Comparison of ENCODE assay signal across 8 mouse cellular contexts in genomic region chr14:19041984-19042760, GRCm38 (mm10).
DNase-seq lines count a peak whose midpoint lies in the region; ATAC-seq and TF ChIP-seq lines count a peak whose summit lies in the region.

No protein-coding gene starts in this region.

- H3K9me3 ChIP-seq in ES-E14 (ENCODE audit: control insufficient read depth, insufficient read depth, low read depth, low read length), result no peaks in the 10 kb centered on the region
- H3K9me3 ChIP-seq in embryonic facial prominence, embryonic 14.5 days (ENCODE audit: control insufficient read depth, low read length), result no peaks in the 10 kb centered on the region
- H3K9me3 ChIP-seq in heart, postnatal 0 days (replicated peaks; ENCODE audit: control insufficient read depth, low read length), result no peaks in the 10 kb centered on the region

- TF ChIP-seq EP300 in heart, postnatal 0 days (IDR thresholded peaks at IDR 0.05; ENCODE audit: low read depth), result no peak

- DNase-seq in ES-E14 (ENCODE audit: low read depth, low spot score), result peak; percentile 58
- DNase-seq in embryonic facial prominence, embryonic 14.5 days (ENCODE audit: low spot score), result peak; percentile 66
- DNase-seq in heart, postnatal 0 days (ENCODE audit: low spot score), result peak; percentile 5
- peak; percentile 26 to 60 for DNase-seq in layer of hippocampus, adult 2 months (ENCODE audit: low spot score in 2 of 2)
- peak; percentile 15 for DNase-seq in lung, adult 2 months
- DNase-seq in urinary bladder, postnatal 4 days (ENCODE audit: low spot score in 2 of 2), result peak; percentile 38 to 63

- H3K9ac ChIP-seq in ES-E14 (ENCODE audit: insufficient read depth, low read depth, low read length, poor library complexity, severe bottlenecking), result peak overlapping the region; percentile 82
- H3K9ac ChIP-seq in embryonic facial prominence, embryonic 14.5 days (ENCODE audit: low read depth, low read length), result peak overlapping the region; percentile 51
- H3K9ac ChIP-seq in heart, postnatal 0 days (replicated peaks; ENCODE audit: low read depth, low read length), result no peak overlapping the region

- under 1% methylated on average over 48 of the region's 49 CpGs for WGBS in embryonic facial prominence, embryonic 14.5 days
- 4% methylated on average over 49 of the region's 49 CpGs for WGBS in heart, postnatal 0 days
- WGBS in lung, adult 2 months, result 3% methylated on average over 49 of the region's 49 CpGs
- 1% methylated on average over 49 of the region's 49 CpGs for WGBS in olfactory bulb, adult 2 months

- peak; percentile 77 for TF ChIP-seq CTCF in bone marrow macrophage, adult 2 months (IDR thresholded peaks at IDR 0.05; ENCODE audit: low read depth, low read length)
- TF ChIP-seq CTCF in heart, postnatal 0 days (IDR thresholded peaks at IDR 0.05; ENCODE audit: low read depth), result peak; percentile 70
- TF ChIP-seq CTCF in layer of hippocampus, adult 2 months (conservative IDR thresholded peaks at IDR 0.05), result peak; percentile 86
- peak; percentile 42 for TF ChIP-seq CTCF in lung, adult 2 months (IDR thresholded peaks at IDR 0.05; ENCODE audit: insufficient read depth, low read length)
- peak; percentile 94 for TF ChIP-seq CTCF in olfactory bulb, adult 2 months (IDR thresholded peaks at IDR 0.05; ENCODE audit: insufficient read depth, low read depth, low read length)

- in situ Hi-C loops in ES-E14 (cut with MboI; ENCODE audit: low sequenced_read_pairs in 2 of 2, unreplicated experiment in 2 of 2), result loop anchor here in 1 of 2 experiments (25.0 kb wide), 1 partner anchor 530 kb away; no protein-coding TSS in a partner anchor

- no peaks in the 10 kb centered on the region for H3K36me3 ChIP-seq in ES-E14 (ENCODE audit: control insufficient read depth, insufficient read depth, low read length, poor library complexity, severe bottlenecking)
- no peaks in the 10 kb centered on the region for H3K36me3 ChIP-seq in embryonic facial prominence, embryonic 14.5 days (ENCODE audit: control insufficient read depth, insufficient read depth, low read length)
- no peaks in the 10 kb centered on the region for H3K36me3 ChIP-seq in heart, postnatal 0 days (replicated peaks; ENCODE audit: control insufficient read depth, insufficient read depth, low read length)

- peak overlapping the region; percentile 71 to 74 for H3K4me3 ChIP-seq in ES-E14 (ENCODE audit: insufficient read depth in 1 of 2, low read depth in 1 of 2, low read length in 2 of 2, poor library complexity in 1 of 2, severe bottlenecking in 1 of 2)
- H3K4me3 ChIP-seq in bone marrow macrophage, adult 2 months (ENCODE audit: insufficient read depth, low read length), result peak overlapping the region; percentile 46
- peak overlapping the region; percentile 40 for H3K4me3 ChIP-seq in embryonic facial prominence, embryonic 14.5 days (ENCODE audit: low read depth, low read length)
- H3K4me3 ChIP-seq in heart, postnatal 0 days (ENCODE audit: low read depth, low read length), result peak overlapping the region; percentile 26
- H3K4me3 ChIP-seq in layer of hippocampus, adult 2 months, result peak overlapping the region; percentile 55
- H3K4me3 ChIP-seq in lung, adult 2 months (replicated peaks; ENCODE audit: extremely low read depth, low read depth, low read length), result peak overlapping the region; percentile 24
- peak overlapping the region; percentile 50 for H3K4me3 ChIP-seq in olfactory bulb, adult 2 months (ENCODE audit: insufficient read depth, low read depth, low read length)

- H3K27me3 ChIP-seq in embryonic facial prominence, embryonic 14.5 days (replicated peaks; ENCODE audit: control insufficient read depth, insufficient read depth, low read length), result no peaks in the 10 kb centered on the region
- no peaks in the 10 kb centered on the region for H3K27me3 ChIP-seq in heart, postnatal 0 days (ENCODE audit: control insufficient read depth, insufficient read depth, low read length)

- H3K4me2 ChIP-seq in embryonic facial prominence, embryonic 14.5 days (ENCODE audit: low read depth, low read length), result peak overlapping the region; percentile 74
- H3K4me2 ChIP-seq in heart, postnatal 0 days (ENCODE audit: low read depth, low read length), result peak overlapping the region; percentile 59

- no peak overlapping the region for H3K27ac ChIP-seq in ES-E14 (ENCODE audit: insufficient read depth, low read depth, low read length, poor library complexity, severe bottlenecking)
- H3K27ac ChIP-seq in bone marrow macrophage, adult 2 months (ENCODE audit: insufficient read depth, low read depth, low read length), result no peak overlapping the region
- no peak overlapping the region for H3K27ac ChIP-seq in embryonic facial prominence, embryonic 14.5 days (replicated peaks; ENCODE audit: low read depth, low read length)
- H3K27ac ChIP-seq in heart, postnatal 0 days (ENCODE audit: low read depth), result no peak overlapping the region
- H3K27ac ChIP-seq in layer of hippocampus, adult 2 months, result no peak overlapping the region
- no peak overlapping the region for H3K27ac ChIP-seq in olfactory bulb, adult 2 months (ENCODE audit: insufficient read depth, low read depth, low read length)

- ATAC-seq in embryonic facial prominence, embryonic 14.5 days (ENCODE audit: low read depth), result peak; percentile 83
- 0 out of 2 replicates have a peak, but pooled peaks have one; percentile 24 for ATAC-seq in heart, postnatal 0 days (ENCODE audit: insufficient read depth, low read depth)

- no peak for TF ChIP-seq POLR2A in bone marrow macrophage, adult 2 months (IDR thresholded peaks at IDR 0.05; ENCODE audit: borderline replicate concordance, low read depth, low read length)
- no peak for TF ChIP-seq POLR2A in lung, adult 2 months (IDR thresholded peaks at IDR 0.05; ENCODE audit: borderline replicate concordance, extremely low read depth, low read depth, low read length)
- no peak for TF ChIP-seq POLR2A in olfactory bulb, adult 2 months (IDR thresholded peaks at IDR 0.05; ENCODE audit: insufficient read depth, low read depth, low read length)

- H3K4me1 ChIP-seq in ES-E14 (ENCODE audit: control insufficient read depth in 2 of 2, insufficient read depth in 2 of 2, low read length in 2 of 2, poor library complexity in 1 of 2), result peaks cover 0 to 2% of the 10 kb centered on the region in 2 experiments; a peak in 1 of 4 replicates
- no peaks in the 10 kb centered on the region for H3K4me1 ChIP-seq in bone marrow macrophage, adult 2 months (ENCODE audit: control insufficient read depth, insufficient read depth, low read length)
- no peaks in the 10 kb centered on the region for H3K4me1 ChIP-seq in embryonic facial prominence, embryonic 14.5 days (ENCODE audit: control insufficient read depth, insufficient read depth, low read length)
- peaks cover 6% of the 10 kb centered on the region; the same call in 1 of the 2 replicates for H3K4me1 ChIP-seq in heart, postnatal 0 days (ENCODE audit: control insufficient read depth, insufficient read depth)
- H3K4me1 ChIP-seq in lung, adult 2 months (ENCODE audit: control insufficient read depth, insufficient read depth, low read length), result no peaks in the 10 kb centered on the region
- H3K4me1 ChIP-seq in olfactory bulb, adult 2 months (ENCODE audit: control insufficient read depth, insufficient read depth, low read length), result peaks cover 5% of the 10 kb centered on the region; the same call in 1 of the 2 replicates

TF ChIP-seq in ES-E14, 5 proteins besides CTCF, POLR2A, EP300 and RAD21:
- TF ChIP-seq MAFK (IDR thresholded peaks at IDR 0.05; ENCODE audit: insufficient read depth, low read depth, low read length), result no peak
- TF ChIP-seq ZC3H11A (IDR thresholded peaks at IDR 0.05; ENCODE audit: borderline replicate concordance, low read depth, low read length), result peak; percentile 35; the same call in 1 of the 2 replicates
- no peak for TF ChIP-seq CHD2 (IDR thresholded peaks at IDR 0.05; ENCODE audit: low read depth, low read length)

Comparison
In these comparisons a context has a peak if more than half of its experiments do, and no peak if none do; other contexts are left out.
1. DNase-seq: peak in every context shown above with its lines; median percentile 66 in embryonic facial prominence, embryonic 14.5 days; 58 in ES-E14; 50 in urinary bladder, postnatal 4 days; 43 in layer of hippocampus, adult 2 months; 15 in lung, adult 2 months; 5 in heart, postnatal 0 days.
2. CTCF ChIP-seq: peak in every context shown above with its lines; median percentile 94 in olfactory bulb, adult 2 months; 86 in layer of hippocampus, adult 2 months; 77 in bone marrow macrophage, adult 2 months; 70 in heart, postnatal 0 days; 42 in lung, adult 2 months.